28 mouse cellular contexts compared by ENCODE assay signal in genomic region chr7:140217967-140218366, GRCm38 (mm10). TPM values are rescaled to one million over a fixed set of nuclear protein-coding genes. Genes with fewer than 3 reads are reported as not detected.
"Had no signal": no experiment of that assay in that cellular context is flagged by ENCODE, and none has a peak within 500 bp of the region (broad histone marks: within the 10 kb centered on the region; RNA-seq: fewer than 3 reads in every experiment).

TSS of gene Cd163l1 (plus strand) at chr7:140218267.

- ATAC-seq: forebrain, embryonic 16.5 days; hindbrain, embryonic 16.5 days; inflammation-experienced regulatory T-cells, adult 6 months; intestine, embryonic 15.5 days; intestine, postnatal 0 days had no signal

- H3K27me3 ChIP-seq: heart, embryonic 15.5 days; hindbrain, embryonic 12.5 days; intestine, embryonic 15.5 days; limb, embryonic 13.5 days had no signal

- H3K36me3 ChIP-seq: heart, embryonic 13.5 days; heart, embryonic 15.5 days; hindbrain, embryonic 10.5 days; hindbrain, embryonic 12.5 days; intestine, embryonic 15.5 days; limb, embryonic 13.5 days had no signal

- H3K4me1 ChIP-seq: heart, embryonic 13.5 days; heart, embryonic 15.5 days; hindbrain, embryonic 10.5 days; hindbrain, embryonic 12.5 days; intestine, embryonic 15.5 days; limb, embryonic 13.5 days had no signal

- H3K27ac ChIP-seq: gastrocnemius, adult 2 months; heart, embryonic 13.5 days; heart, embryonic 15.5 days; hindbrain, embryonic 10.5 days; hindbrain, embryonic 12.5 days; hindbrain, embryonic 14.5 days; intestine, embryonic 15.5 days; kidney, postnatal 0 days; limb, embryonic 13.5 days had no signal

- H3K9ac ChIP-seq: heart, embryonic 13.5 days; heart, embryonic 15.5 days; hindbrain, embryonic 12.5 days; hindbrain, embryonic 14.5 days; intestine, embryonic 15.5 days; limb, embryonic 13.5 days had no signal

- DNase-seq: gastrocnemius, adult 2 months; gastrocnemius, postnatal 10 days; gastrocnemius, postnatal 25 days; heart, adult 18-20 months; heart, postnatal 10 days; heart, postnatal 4 days; kidney, adult 18-20 months; kidney, adult 8-10 months; kidney, postnatal 14 days; kidney, postnatal 36 days; layer of hippocampus, adult 9-11 months; layer of hippocampus, postnatal 36 days; left cerebral cortex, postnatal 4 days had no signal

- H3K4me3 ChIP-seq: gastrocnemius, adult 2 months; heart, embryonic 13.5 days; heart, embryonic 15.5 days; hindbrain, embryonic 10.5 days; hindbrain, embryonic 12.5 days; intestine, embryonic 15.5 days; limb, embryonic 13.5 days had no signal

- H3K9me3 ChIP-seq: heart, embryonic 13.5 days; heart, embryonic 15.5 days; hindbrain, embryonic 12.5 days; intestine, embryonic 15.5 days; limb, embryonic 13.5 days had no signal

- H3K4me2 ChIP-seq: heart, embryonic 11.5 days; heart, embryonic 13.5 days; heart, embryonic 15.5 days; hindbrain, embryonic 12.5 days; hindbrain, embryonic 14.5 days; intestine, embryonic 15.5 days; limb, embryonic 13.5 days had no signal

RNA-seq across cellular contexts. Expression of gene Cd163l1, which starts in this region (rescaled TPM):
- polyA plus RNA-seq: forebrain, embryonic 16.5 days; heart, embryonic 11.5 days; hindbrain, embryonic 10.5 days; hindbrain, embryonic 12.5 days; hindbrain, embryonic 14.5 days; hindbrain, embryonic 16.5 days; kidney, embryonic 14.5 days; limb, embryonic 11.5 days had no signal
